Mouse (Mus musculus): ENCODE measurements around the gene Cobl.

The Cobl gene

DNA sequence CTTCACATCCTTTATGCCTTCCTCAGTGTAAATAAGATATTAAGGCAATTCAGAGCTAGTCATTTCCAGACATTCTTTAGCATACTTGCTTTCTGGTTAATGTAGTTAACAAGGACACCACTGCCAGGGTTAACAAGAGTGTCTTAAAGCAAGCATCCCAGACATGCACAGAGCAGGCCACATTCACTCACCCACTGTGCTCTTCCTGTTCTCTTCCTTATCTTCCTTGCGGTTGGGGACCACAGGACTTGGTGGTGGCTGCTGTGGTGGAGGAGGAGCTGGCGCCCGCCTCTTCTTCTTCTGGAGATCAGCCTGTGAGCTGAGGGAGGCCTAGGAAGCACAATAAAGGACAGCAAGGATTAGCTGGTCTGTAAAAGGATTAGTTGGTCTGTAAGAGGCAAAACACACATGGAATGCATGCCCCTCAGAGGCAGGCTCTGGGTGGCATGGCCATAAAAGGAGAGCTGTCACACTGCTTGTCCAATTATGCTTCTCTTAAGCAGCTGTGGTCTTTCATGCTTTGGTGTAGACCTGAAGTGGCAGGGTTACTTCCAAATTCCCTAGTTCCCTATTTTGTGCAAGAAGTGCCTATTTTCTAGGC lies 155.2 kb downstream of the Cobl start:
- no peak for DNase-seq (ENCODE audit: low spot score in 2 of 2)

DNA sequence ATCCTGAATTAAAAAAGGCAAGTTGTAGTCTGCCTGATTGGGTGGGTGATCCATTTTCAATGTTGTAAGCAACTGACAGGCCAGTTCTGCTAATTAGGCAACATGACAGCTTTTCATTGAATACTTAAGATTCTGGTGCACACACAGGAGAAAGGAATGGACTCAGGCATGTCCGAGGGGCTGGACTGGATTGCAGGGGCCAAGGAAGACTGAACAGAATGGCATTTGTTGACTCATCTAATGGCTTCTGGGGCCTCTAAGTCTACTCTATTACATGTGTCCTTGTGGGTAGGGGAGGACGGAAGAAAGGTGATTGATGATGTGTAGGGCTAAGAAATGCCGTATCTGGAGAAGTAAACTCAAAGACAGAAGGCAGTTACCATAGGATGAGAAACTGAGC lies 159.9 kb downstream of the Cobl start:
- no peak for DNase-seq (ENCODE audit: low spot score in 2 of 2)

DNA sequence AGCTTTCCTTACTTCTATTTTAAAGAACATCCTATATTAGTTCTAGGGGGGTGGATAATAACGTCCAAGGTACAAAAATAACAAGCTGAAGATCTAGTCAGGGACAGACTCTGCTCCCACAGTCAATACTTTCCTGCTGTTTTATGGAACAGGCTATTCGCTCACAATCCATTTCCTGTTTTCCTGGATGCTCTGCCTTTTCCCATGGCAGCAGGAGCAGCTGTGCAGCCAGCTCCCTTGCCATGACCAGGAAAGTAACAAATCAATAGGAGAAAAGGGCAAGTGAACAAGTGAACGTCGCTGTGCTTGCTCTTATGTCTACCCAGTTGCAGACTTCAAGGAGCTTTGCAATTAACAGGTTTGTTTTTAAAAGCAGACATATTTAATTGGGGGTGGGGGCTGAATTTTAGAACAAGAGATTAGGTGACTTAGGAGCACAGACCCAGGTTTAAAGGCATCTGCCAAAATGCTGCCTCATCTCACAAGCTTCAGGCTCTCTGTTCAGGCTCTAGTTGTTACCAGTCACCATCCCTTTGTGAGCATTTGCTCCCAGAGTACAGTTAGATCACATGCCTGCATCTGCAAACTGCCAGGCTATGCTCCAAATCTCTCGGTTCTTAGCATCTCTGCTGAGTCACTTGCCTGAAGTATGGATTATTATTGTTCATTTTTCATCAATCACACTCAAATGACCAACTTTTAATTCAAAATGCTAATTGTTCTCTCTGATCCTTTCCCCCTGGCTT lies 164.9 kb downstream of the Cobl start:
- DNase-seq (ENCODE audit: low spot score in 2 of 2) = no peak

DNA sequence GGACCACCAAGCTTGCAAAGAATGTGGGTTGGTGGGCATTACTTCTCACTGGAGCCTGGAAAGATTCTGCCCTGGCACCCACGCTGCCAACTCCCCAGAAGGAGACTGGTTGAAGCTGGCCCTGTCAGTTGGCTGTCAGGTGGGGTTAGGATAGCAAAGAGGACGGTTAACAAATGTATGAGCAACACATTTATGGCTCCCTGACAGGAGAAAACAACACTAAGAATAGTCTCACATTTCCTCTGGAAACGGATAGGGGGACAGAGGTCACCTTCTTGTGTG lies 173.2 kb downstream of the Cobl start:
- DNase-seq (ENCODE audit: low spot score in 2 of 2) = no peak

DNA sequence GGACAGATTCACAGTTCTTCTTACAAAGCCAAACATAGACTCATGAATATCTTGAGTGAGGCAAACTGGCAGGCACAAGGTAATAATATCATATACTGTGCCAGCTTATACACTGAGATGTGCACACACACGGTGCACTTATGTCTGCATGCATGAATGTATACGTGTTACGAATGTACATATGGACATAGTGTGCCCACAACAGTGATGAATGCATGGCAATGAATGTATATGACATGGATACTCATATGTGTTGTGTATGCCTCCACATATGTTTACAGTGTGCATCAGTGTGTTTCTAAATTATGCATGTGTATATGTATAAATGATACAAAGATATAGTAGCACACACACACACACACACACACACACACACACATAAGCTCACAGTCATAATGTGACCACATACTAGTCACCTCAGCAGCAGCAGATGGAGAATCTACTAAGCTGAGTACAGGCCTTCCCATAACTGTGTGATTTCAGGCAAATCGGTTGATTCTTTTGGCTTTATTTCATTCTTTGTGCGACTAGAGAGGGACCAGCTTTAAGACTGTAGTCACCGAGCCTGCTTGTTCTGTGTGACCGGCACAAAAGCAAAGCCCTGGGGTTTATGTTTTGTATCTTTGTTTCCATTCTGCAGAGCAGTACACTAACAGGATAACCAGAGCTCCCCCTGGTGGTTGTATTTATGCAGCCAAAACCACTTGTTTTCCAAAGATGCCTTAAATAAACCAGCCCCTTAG lies 173.7 kb downstream of the Cobl start:
- peak; percentile 10 to 30 for DNase-seq (ENCODE audit: low spot score in 2 of 2)

DNA sequence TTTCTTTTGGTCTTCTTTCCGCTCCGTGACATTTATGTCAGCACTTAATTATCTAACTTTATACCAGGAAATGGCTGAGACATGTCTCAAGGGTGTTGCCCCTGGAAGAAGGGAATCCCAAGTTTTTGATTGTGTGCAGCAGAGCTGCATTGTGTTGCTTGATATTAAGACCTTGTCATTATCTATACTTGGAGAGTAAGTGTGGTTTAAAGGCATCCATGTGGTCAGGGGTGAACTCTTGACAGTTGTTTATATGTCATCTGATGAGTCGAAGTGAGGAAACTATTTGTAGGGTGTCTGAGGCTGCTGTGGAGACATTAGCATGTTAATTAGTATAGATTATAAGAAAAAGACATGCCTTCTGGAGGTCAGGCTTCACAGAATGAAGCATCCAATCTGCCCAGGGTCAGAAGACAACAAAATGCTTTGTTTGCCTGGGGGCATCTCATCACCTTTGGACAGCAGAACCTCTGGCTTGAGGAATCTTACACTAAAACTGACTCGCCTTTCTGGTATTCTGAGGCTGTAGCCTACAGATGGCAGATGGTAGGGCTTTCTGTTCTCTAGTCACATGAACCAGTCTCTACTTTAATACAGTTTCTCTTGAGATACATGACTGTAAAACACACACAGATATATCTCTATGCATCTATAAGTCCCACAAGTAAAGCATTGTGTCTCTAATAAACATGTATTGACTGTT lies 179.3 kb downstream of the Cobl start:
- no peak for DNase-seq (ENCODE audit: low spot score in 2 of 2)

GRCm38 (mm10) chr11:12280711-12281110 lies 184.0 kb downstream of the Cobl start:
- no peak for DNase-seq (ENCODE audit: low spot score in 2 of 2)

- DNase-seq (ENCODE audit: low spot score in 2 of 2) = no peak
These were observed 190.5 kb downstream of the Cobl start for GRCm38 (mm10) chr11:12274276-12274675.

- DNase-seq (ENCODE audit: low spot score in 2 of 2) = no peak
These were observed 191.0 kb downstream of the Cobl start for GRCm38 (mm10) chr11:12273726-12274125.

- DNase-seq (ENCODE audit: low spot score in 2 of 2) = no peak
These were observed 206.3 kb downstream of the Cobl start for GRCm38 (mm10) chr11:12258411-12258810.

DNA sequence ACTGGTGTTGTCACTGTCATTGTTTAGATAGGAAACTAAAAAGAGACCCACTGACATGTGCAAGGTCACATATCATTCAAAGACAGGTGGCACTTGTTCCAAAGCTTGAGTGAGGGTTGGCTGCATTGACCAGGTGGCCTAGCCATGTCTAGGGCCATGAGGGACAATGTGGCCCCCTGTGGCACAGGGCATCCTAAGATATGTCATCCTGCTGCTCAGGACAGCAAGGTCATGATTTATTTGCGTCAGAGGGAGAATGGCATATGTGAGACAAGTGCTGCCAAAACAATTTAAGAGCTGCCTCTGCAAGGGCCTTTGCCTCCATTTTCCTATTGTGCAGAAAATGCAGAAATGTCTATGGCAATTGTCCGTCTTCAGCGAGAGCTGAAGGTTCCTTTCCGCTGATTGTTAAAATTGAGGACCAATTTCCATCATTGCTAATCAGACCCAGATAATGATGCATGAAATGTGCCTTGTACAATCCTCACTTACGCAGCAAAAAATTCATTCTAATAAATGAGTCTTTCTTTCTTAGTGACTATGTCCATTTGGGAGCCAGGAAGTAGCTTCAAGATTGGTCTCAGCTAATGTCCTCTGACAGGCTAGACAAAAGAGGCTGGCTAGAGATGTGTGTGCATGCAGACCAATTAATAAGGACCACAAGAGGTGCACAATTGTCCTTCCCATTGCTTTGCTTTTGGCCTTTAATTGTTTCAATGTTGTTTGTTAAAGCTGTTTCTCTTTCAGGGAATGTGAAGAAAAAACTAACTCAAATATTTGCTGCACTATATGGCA lies 207.2 kb downstream of the Cobl start:
- DNase-seq (ENCODE audit: low spot score in 2 of 2) = no peak

- DNase-seq (ENCODE audit: low spot score in 2 of 2) = no peak
These were observed 219.3 kb downstream of the Cobl start for GRCm38 (mm10) chr11:12245327-12245915.

DNA sequence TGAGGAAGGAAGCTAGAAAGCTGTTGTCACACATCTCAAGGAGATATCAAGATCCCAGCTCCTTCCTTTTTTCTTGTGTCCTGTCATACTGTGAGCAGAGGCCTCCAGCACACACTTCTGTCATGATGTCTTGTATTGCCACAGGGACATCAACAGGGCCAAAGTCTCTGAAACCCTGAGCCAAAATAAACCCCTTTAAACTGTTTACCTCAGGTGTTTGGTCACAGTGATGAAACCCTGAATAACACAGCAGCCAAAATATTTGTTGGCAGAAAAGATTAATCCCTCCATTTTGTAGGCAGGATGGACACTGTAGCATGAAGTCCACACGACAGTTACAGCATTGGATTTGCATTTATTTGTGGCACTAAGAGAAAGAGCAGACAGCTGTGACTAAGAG lies 228.4 kb downstream of the Cobl start:
- no peak for DNase-seq (ENCODE audit: low spot score in 2 of 2)

DNA sequence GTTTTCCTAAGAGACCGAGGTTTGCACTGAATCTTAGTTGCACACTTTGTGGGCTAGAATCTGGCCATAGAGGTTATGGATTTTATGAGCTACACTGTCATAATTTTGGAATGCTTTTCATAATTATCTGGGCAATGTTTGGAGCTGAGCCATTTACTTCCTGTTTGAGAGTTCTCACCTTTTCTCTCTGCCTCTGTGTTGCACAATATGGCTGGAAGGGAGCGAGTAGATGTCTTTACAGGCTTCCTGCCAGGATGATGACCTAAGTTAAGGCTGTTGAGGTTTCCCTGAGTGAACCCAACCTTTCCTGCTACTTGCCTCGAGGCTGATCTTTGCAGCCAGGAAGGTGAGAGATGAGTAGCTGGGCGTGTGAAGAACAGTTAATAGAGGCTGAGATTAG lies 229.9 kb downstream of the Cobl start:
- peak in 1 of 2 experiments; percentile 8 for DNase-seq (ENCODE audit: low spot score in 2 of 2)

DNA sequence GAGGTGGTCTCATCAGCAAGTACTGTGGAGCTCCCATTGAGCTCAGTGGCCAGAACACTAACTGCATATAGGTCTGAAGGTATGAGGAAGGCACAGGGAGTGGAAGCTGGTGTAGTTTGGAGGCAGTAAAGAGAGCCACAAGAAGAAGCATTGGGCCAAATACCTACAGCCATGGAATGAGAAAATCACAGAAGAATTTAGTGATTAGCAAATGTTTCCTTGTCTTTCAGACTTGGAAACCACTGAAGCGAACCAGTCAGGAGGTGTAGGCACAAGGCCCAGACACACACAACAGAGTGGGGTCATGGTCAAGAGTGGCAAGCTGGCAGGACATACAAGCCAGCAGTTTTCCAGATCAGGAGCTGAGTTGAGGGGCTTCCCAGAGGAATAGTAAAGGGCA lies 230.6 kb downstream of the Cobl start:
- DNase-seq (ENCODE audit: low spot score in 2 of 2) = no peak

GRCm38 (mm10) chr11:12232743-12233125 lies 232.0 kb downstream of the Cobl start:
- DNase-seq (ENCODE audit: low spot score in 2 of 2) = no peak

DNA sequence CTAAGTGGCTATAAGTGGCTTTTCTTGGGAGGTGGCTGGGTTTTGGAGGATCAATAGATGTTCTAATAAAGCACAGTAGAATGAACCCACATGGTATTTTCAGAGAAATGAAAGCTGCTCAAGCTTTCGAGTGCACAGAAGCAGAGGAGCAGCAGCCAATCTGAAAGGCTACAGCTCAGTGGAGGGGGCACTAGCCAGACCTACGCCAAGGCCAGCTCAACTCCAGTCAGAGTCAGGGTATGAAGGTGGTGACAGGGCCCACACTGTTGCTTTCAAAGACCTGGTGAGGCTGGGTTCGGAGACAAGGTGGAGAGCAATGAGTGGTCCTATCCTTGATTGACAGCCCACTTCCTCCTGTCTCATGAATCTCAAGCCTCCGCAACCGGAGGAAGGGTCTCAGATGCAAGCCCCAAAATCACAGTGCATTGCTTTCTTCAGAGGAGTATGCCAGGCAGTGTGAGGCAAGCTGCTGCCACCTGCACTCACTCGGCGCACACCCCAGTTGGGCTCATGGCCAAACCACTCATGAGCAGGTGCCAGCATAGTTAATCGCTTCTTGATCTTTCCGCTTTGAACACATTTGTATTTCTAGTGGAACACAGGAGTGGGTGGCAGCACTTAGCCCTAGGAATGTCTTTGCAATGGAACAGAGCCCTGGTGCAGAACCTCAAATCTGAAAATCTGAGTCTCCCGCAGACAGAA lies 232.6 kb downstream of the Cobl start:
- DNase-seq (ENCODE audit: low spot score in 2 of 2) = peak in 1 of 2 experiments; percentile 7

- DNase-seq (ENCODE audit: low spot score in 2 of 2) = peak in 1 of 2 experiments; percentile 67
These were observed 233.2 kb downstream of the Cobl start for GRCm38 (mm10) chr11:12231481-12232035.

DNA sequence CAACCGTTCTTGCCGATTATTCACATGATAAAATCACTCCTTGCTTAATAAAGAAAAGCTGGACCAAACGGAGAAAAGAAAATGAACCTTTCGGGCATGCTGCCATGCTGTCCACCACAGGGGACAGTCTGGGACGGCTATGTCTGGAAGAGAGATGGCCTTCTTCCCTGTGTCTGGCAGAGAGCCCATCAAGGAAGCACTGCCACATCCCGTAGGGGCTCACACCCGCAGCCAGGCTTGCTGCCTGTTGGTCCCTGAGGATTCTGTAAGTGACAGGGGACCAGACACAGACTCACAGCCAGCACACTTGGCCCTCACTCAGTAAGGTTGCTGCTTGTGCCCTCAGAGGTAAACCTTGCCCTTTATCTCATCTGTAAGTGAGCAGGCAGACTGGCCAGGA lies 235.3 kb downstream of the Cobl start:
- peak in 1 of 2 experiments; percentile 13 for DNase-seq (ENCODE audit: low spot score in 2 of 2)

DNA sequence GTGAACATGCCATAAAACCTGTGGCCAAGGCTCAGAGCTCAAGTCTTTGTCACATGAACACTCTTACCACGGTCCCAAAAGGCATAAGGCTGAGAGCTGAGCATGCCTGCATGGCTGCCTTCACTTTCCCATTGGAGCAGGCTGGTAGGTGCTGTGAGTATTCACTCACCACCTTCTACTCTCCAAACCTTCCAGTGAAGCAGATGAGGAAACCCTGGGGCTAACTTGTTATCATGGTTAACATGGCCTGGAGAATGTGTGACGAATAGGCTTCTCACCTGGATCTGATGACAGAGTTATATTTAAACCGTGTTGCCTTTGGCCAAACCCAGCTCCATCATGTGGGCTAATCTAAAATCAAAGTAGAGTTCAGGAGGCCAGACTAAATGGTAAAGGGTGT lies 237.4 kb downstream of the Cobl start:
- DNase-seq (ENCODE audit: low spot score in 2 of 2) = no peak
